Mouse (Mus musculus): ENCODE measurements around the gene Loxl1. TPM values are rescaled to one million over a fixed set of nuclear protein-coding genes. Genes with fewer than 3 reads are reported as not detected.
A peak's percentile ranks its signal among the peaks of the same experiment; 100 is the strongest.

The Loxl1 gene
- total and polyA plus RNA-seq, 3 experiments = not detected

DNA sequence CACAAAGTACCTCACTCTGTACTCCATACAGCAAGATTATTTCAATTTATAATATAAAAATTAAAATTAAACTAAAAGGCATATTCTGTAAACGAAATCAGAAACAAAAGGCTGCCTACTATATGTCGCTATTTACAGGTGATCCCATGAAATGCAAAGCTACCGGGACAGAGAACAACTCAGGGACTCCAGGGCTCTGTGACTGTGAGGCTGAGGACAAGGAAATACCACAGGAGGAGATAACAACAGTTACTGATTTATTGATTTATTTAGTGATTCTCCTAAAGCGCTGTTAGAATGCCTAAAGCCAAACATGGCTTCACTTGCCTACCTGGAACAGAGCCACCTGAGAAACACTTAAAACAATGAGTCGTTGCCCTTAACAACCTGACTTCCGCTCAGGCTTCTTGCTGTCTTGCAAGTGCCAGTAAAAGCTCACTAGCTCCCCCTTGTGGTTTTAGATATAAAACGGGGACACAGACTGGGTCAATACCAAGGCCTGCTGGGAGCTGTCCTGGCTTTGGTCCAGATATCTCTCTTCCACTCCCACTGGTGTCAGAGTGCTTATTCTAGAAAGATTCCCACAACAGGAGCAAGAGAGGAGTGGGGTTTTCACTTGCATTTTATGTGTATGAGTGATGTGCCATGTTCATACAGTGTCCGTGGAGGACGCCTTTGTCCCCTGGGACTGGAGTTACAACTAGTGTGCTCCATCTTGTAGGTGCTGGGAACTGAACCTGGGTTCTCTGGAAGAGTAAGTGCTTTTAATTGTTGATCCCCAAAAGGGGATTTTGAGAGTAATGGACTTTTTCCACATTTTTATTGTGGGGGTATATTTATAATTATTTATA, 32.5 kb downstream of the Loxl1 start:
- peak; percentile 87 to 95 for TF ChIP-seq CTCF (conservative IDR thresholded peaks at IDR 0.05 in 1 of 2, IDR thresholded peaks at IDR 0.05 in 1 of 2; ENCODE audit: low read depth in 2 of 2, low read length in 2 of 2)
- TF ChIP-seq RCOR1 (conservative IDR thresholded peaks at IDR 0.05; ENCODE audit: low read depth, low read length) = no peak
- peak; percentile 61 for TF ChIP-seq ELF1 (IDR thresholded peaks at IDR 0.05; ENCODE audit: low read depth, low read length)
- no peak for TF ChIP-seq HCFC1 (IDR thresholded peaks at IDR 0.05; ENCODE audit: low read depth, low read length)
- TF ChIP-seq SIN3A (IDR thresholded peaks at IDR 0.05; ENCODE audit: low read length) = no peak
- no peak for TF ChIP-seq CHD2 (IDR thresholded peaks at IDR 0.05; ENCODE audit: low read length)
- no peak for TF ChIP-seq POLR2AphosphoS2 (IDR thresholded peaks at IDR 0.05; ENCODE audit: low read depth, low read length)
- 0 out of 2 replicates have a peak, but pooled peaks have one; percentile 4 for TF ChIP-seq USF2 (conservative IDR thresholded peaks at IDR 0.05; ENCODE audit: low read depth, low read length)
- TF ChIP-seq UBTF (IDR thresholded peaks at IDR 0.05; ENCODE audit: low read depth, low read length) = no peak
- TF ChIP-seq CHD1 (IDR thresholded peaks at IDR 0.05; ENCODE audit: low read depth, low read length) = no peak
- no peak for TF ChIP-seq JUN (IDR thresholded peaks at IDR 0.05; ENCODE audit: insufficient read depth, low read depth, low read length)
- TF ChIP-seq ZMIZ1 (IDR thresholded peaks at IDR 0.05; ENCODE audit: low read depth, low read length) = no peak
- TF ChIP-seq SMC3 (IDR thresholded peaks at IDR 0.05; ENCODE audit: low read depth, low read length) = peak; percentile 96
- TF ChIP-seq KAT2A (IDR thresholded peaks at IDR 0.05; ENCODE audit: insufficient replicate concordance, low read length) = no peak
- peak; percentile 96 for TF ChIP-seq RAD21 (IDR thresholded peaks at IDR 0.05; ENCODE audit: low read depth, low read length)
- TF ChIP-seq MAZ (IDR thresholded peaks at IDR 0.05; ENCODE audit: low read depth, low read length) = no peak
- no peak for TF ChIP-seq ETS1 (conservative IDR thresholded peaks at IDR 0.05; ENCODE audit: low read depth, low read length)
- no peak for TF ChIP-seq PAX5 (IDR thresholded peaks at IDR 0.05; ENCODE audit: low read length)
- no peak for TF ChIP-seq GABPA (IDR thresholded peaks at IDR 0.05; ENCODE audit: insufficient replicate concordance, low read depth, low read length)
- no peak for TF ChIP-seq MAX (IDR thresholded peaks at IDR 0.05; ENCODE audit: low read length)
- no peak for TF ChIP-seq JUND (conservative IDR thresholded peaks at IDR 0.05; ENCODE audit: low read depth, low read length)
- no peak for TF ChIP-seq EP300 (IDR thresholded peaks at IDR 0.05; ENCODE audit: low read length)
- TF ChIP-seq POLR2A (IDR thresholded peaks at IDR 0.05; ENCODE audit: low read depth, low read length) = no peak
- no peak for TF ChIP-seq BHLHE40 (IDR thresholded peaks at IDR 0.05; ENCODE audit: low read depth, low read length)
- TF ChIP-seq MYC (IDR thresholded peaks at IDR 0.05; ENCODE audit: low read depth, low read length) = 0 out of 2 replicates have a peak, but pooled peaks have one; percentile 31
- peak; percentile 21; the same call in 1 of the 2 replicates for TF ChIP-seq MAFK (IDR thresholded peaks at IDR 0.05; ENCODE audit: insufficient replicate concordance, low read length)
- no peak for TF ChIP-seq ZNF384 (IDR thresholded peaks at IDR 0.05; ENCODE audit: low read depth, low read length)
- TF ChIP-seq MEF2A (IDR thresholded peaks at IDR 0.05; ENCODE audit: borderline replicate concordance, low read depth, low read length) = 0 out of 2 replicates have a peak, but pooled peaks have one; percentile 48
- no peak for TF ChIP-seq TCF12 (IDR thresholded peaks at IDR 0.05; ENCODE audit: low read depth, low read length)
- peak; percentile 27; the same call in 1 of the 2 replicates for TF ChIP-seq IRF4 (IDR thresholded peaks at IDR 0.05; ENCODE audit: low read depth, low read length)
- no peak for TF ChIP-seq USF1 (IDR thresholded peaks at IDR 0.05; ENCODE audit: low read depth, low read length)
- no peak for TF ChIP-seq NRF1 (IDR thresholded peaks at IDR 0.05; ENCODE audit: low read depth, low read length)
- TF ChIP-seq ZKSCAN1 (IDR thresholded peaks at IDR 0.05; ENCODE audit: borderline replicate concordance, low read depth, low read length) = no peak
- TF ChIP-seq ZC3H11A (IDR thresholded peaks at IDR 0.05; ENCODE audit: low read depth, low read length) = peak; percentile 56
- TF ChIP-seq TBP (conservative IDR thresholded peaks at IDR 0.05; ENCODE audit: low read depth, low read length) = no peak
- TF ChIP-seq E2F4 (IDR thresholded peaks at IDR 0.05; ENCODE audit: insufficient replicate concordance, low read depth, low read length) = no peak
- no peak for TF ChIP-seq MXI1 (IDR thresholded peaks at IDR 0.05; ENCODE audit: low read depth, low read length)
- TF ChIP-seq NELFE (IDR thresholded peaks at IDR 0.05; ENCODE audit: low read depth, low read length) = no peak
- no peak overlapping the region for H3K4me3 ChIP-seq (replicated peaks in 1 of 3; ENCODE audit: low read depth in 2 of 3, low read length in 2 of 3, poor library complexity in 1 of 3)
- H3K9ac ChIP-seq (ENCODE audit: insufficient read depth, low read depth) = no peak overlapping the region
- in situ Hi-C loops (cut with MboI; ENCODE audit: low pct_ligation_motif_present, low pct_unique_long_range_greater_than_20kb, low sequenced_read_pairs) = loop anchor here (5.0 kb wide), 1 partner anchor 33 kb away; the partner anchor contains the start of gene Pml
- H3K27ac ChIP-seq (ENCODE audit: insufficient read depth, low read depth) = no peak overlapping the region
- dilution Hi-C loops (cut with MboI; ENCODE audit: extremely low pct_ligation_motif_present, extremely low pct_unique_long_range_greater_than_20kb, low sequenced_read_pairs) = no loop called here
- no peak overlapping the region for H3K4me2 ChIP-seq (ENCODE audit: insufficient read depth, low read depth, poor library complexity, severe bottlenecking)
- no peaks in the 10 kb centered on the region for H3K27me3 ChIP-seq (replicated peaks)
- no peaks in the 10 kb centered on the region for H3K9me3 ChIP-seq (replicated peaks; ENCODE audit: low read length)
- H3K4me1 ChIP-seq (ENCODE audit: control insufficient read depth in 1 of 2, insufficient read depth in 2 of 2) = peaks cover 13 to 45% of the 10 kb centered on the region in 2 experiments
- no peaks in the 10 kb centered on the region for H3K36me3 ChIP-seq (replicated peaks in 1 of 2; ENCODE audit: control insufficient read depth in 1 of 2, insufficient read depth in 1 of 2, low read length in 1 of 2)
- no peaks in the 10 kb centered on the region for H3K79me2 ChIP-seq (replicated peaks; ENCODE audit: control insufficient read depth, extremely low read depth, insufficient read depth, poor library complexity, severe bottlenecking)
- DNase-seq (ENCODE audit: extremely low read depth) = peak; percentile 96

Measured in CH12.LX (cell line).